Mouse (Mus musculus): ENCODE measurements around the gene Greb1.

Gene Greb1

DNA sequence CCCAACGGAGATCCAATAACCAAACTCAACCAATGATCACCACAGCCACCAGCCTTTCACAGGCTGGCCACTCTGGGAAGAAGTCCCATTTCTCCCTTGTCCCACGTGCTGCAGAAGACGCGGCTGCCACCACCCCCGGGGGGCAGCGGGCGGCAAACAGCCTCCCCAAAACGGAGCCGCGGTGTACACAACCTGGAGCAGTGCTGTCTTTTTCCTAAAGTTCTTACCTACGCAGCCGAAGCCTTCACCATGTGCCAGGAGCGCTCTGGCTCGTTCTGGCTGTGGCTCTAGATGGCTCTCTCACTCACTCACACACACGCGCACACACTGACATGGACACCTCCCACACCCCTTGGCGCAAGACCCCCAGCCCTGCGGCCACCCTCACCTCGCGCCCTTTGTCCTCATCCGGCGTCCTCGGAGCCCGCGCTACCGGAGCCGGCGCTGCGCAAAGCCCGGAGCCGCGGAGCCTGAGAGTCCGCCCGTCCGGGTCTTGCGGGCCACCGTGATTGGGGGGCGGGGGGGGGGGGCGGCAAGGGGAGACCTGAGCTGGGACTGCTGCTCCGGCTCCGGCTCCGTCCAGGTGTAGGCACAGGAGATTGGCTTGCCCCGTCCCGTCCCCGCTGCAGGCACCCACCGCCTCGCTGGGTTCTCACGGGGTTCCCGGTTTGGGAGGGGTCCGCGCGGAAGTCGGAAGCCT is at the start of gene Greb1:
Gene Greb1 (minus strand): TSS at position 628 of the 700 bp plus-strand sequence.
- DNase-seq (ENCODE audit: low spot score in 2 of 2), result no peak

DNA sequence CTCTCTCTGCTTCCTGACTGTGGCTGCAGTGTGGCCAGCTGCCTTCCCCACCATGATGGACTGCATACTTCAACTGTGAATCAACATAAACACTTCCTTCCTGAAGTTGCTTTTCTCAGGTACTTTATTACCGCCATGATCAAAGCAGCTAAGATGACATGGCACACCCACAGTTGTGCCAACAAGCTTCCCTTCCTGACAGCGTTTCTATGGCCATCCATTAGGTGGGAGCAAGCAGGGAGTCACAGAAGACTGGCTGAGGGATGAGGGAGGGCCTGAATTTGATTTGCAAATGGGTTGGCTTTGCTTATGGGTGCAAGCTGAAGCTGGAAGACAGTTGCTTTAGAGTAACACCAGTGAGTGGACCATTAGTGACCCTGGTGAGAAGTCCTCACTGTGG is 49.1 kb upstream of the Greb1 start:
- DNase-seq (ENCODE audit: low spot score in 2 of 2), result no peak

DNA sequence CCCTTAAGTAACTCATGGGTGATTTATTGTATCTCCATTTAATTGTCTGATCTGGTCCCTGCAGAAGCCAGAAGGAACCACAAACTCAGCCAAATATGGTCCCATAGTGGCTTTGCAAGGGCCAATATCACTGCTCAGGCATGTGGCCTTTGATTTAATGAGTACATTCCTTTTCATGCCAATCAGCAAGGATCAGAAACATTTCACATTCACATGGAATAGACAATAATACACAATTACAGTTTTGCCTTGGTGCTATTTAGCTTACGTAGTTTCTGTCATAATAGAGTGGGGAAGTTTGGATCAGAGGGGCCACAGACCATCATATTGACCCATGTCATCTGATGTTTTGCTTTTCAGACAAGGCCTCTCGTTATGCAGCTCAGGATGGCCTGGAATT is 47.8 kb upstream of the Greb1 start:
- DNase-seq (ENCODE audit: low spot score in 2 of 2), result no peak

DNA sequence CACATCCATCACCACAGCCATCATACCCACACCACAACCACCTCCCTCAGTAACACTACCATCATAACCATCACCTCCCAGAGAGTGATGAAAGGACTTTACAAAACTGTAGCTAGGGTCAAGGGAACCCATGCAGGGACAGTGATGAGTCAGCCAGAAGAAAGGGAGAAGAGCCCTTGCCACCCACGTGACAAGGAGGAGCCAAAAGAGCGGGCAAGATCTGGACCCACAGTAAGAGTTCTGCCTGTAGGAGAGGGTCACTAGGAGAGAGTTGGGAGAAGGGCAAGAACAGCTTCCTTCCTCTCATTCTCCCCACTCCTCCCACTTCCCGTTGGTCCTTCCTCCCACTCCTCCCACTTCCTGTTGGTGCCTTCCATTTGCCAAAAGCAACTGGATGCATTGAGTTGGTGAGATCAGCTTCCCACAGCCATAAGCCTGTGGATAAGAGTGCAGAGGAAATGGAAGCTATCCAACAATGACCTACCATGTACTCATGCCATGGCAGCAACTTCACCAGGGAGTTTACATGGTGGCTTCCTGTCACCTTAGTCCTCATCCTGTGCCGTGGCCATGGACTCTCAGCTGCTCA is 46.6 kb upstream of the Greb1 start:
- DNase-seq (ENCODE audit: low spot score in 2 of 2), result no peak

DNA sequence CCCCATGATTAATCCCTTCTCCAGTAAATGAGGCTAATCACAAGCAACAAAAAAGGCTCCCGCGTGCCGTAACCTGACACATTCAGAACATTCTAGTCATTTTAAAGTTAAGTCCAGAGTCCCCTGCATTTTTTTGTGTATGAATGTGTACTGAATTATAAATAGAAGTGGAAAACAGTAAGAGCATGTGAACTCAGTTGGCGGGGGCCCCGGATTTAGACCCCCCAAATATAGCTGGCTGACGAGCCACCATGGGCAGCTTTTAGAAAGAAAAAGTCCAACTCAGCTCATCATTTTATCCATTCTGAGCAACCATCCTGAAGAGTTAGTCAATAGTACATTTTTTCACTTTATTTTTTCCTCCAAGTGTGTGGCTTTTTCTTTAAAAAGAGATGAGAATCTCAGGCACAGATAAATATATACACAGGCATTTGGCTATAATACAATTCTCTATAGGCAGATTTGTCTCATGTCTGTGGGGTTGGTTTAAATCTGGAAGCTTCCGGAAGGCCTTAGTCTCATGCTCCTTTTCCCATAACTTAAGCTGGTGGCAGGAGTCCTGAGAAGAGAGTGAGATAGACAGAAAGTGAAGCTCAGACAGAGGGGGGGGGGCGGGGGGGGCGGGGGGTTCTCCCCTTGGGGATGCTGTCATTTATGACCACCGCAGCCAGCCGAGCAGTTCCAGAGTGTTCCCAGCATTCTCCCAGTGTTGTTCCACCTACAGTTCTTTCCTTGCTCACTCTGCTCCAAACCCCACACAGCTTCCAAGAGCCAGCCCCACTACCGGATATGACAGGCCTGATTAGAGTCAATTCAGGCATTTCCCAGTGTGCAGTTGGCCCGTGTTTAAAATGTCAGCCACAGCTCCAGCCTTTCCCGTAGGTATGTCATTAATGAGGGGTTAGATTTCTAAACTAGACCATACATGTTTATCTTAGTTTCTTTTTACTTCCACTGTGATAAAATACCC is 44.2 kb upstream of the Greb1 start:
- peak in 1 of 2 experiments; percentile 41 for DNase-seq (ENCODE audit: low spot score in 2 of 2)

DNA sequence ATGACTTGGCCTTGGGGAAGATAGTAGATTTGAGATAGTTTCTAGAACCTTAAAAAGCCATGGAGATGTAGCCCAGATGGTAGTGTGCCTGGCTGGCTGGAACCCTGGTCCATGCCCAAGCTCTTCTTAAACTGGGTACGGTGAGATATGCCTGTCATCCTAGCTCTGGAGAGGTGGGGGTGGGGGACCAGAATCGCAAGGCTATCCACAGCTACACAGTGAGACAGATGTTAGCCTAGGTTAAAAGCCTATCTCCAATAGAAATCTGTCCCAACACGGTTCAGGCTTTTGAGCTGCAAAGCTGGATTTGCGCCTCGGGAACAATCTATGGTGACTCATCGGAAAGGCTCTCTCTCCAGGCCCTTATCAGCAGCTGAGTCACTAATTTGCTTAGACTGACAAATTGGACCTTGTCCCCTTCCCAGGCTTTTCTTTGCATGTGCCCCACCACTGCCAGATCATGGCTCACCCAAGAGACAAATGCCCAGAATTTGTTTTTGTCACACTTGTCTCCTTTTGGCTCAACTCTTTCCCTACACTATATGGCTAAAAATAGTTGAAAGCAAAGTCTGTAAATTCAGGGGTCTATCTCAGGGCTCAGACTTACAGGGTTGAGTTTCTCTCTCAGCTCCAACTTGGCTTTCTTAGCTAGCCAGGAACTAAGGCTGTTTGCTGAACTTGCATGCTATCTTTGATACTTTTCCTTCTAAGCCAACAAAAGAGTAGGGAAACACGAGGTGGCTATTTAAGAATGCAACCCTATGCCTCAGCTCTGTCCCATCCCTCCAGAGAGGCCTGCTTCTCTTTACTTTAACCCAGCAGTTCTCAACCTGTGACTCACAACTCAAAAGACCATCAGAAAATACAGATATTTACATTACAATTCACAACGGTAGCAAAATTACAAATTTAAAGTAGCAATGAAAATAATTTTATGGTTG is 40.4 kb upstream of the Greb1 start:
- DNase-seq (ENCODE audit: low spot score in 2 of 2), result no peak

DNA sequence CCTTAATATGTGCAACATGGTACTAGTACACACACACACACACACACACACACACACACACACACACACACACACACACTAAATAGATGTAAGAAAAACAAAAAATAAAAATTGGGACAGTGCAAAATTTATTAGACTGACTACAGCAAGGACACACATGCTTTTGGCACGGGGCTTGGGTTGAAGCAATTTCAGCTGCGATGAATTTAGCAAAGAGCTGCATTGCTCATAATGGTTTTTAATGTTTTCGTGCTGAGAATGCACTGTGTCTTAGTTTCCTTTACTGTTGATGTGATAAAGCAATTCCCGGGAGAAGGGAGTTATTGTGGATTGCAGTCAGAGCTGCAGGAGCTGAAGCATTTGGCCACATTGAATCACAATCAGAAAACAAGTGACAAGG is 37.1 kb upstream of the Greb1 start:
- no peak for DNase-seq (ENCODE audit: low spot score in 2 of 2)

DNA sequence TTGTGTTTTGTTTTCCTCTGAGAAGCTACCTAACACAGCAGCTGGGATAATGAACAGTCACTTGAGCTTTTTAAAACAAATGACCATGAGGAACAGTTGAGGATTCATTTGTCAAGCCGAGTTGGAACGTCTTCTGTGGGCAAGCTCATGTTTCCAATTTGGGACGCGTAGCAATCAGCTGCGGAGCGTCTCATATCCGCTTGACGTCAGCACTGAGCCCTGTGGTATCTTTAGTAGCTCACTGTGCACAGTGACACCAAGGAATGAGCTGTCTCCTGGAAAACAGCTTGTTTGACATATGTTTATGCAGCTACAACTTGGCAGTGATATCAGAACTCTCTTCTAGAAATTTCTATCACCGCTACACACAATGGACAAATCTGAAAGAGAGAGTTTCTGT is 35.5 kb upstream of the Greb1 start:
- DNase-seq (ENCODE audit: low spot score in 2 of 2), result peak in 1 of 2 experiments; percentile 85

DNA sequence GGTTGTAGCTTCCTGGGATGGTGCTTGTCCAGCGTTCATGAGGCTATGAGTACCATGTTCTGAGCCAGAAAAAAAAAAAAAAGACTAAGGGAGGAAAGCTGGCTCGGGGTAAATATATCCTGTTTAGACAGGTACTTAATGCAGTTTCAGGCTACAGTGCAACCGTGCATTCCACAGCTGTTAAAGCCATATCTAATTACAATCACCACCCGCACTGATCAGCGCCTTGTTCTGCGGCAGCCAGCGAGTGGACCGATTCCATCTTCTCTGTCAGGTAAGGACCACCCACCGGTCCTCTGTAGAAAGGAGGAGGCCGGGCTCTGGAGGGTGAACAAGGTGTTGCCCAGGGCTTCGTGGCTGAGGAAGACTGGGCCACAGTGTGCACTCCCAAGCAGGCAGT is 34.0 kb upstream of the Greb1 start:
- no peak for DNase-seq (ENCODE audit: low spot score in 2 of 2)

DNA sequence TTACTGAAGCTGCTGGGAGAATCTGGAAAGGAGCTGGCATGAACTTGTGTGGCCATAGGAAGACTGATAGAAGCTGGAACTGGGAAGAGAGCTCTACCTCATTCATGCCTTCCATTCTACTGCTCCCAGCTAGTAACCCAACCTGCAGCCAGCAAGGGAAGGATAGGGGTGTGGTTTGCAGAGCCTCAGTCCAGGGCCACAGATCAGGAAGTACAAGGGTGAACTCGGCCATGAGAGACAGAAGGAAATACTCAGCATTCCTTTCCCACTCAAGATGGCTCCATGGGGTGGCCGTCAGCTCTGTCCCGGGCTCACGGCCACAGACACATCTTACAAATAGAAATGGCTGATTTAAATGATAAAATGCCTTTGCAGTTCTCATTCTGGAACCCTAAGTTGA is 30.4 kb upstream of the Greb1 start:
- DNase-seq (ENCODE audit: low spot score in 2 of 2), result no peak

DNA sequence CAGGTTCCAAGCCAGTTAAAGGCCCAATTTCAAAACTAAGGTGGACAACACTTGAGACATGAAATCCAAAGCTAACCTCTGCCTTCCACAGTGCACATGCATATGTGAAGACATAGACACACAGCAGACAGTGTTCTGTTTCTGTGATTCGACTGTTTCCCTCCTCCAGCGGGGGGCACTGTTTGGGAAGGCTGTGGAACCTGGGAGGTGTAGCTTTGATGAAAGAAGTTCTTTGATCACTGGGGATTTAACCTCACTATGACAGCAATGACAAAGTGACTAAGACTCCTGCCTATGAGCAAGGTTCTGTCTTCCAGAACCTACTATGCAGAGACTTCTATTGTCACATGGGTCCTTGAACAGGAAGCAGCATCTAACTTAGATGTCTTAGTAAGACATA is 29.1 kb upstream of the Greb1 start:
- DNase-seq (ENCODE audit: low spot score in 2 of 2), result no peak

DNA sequence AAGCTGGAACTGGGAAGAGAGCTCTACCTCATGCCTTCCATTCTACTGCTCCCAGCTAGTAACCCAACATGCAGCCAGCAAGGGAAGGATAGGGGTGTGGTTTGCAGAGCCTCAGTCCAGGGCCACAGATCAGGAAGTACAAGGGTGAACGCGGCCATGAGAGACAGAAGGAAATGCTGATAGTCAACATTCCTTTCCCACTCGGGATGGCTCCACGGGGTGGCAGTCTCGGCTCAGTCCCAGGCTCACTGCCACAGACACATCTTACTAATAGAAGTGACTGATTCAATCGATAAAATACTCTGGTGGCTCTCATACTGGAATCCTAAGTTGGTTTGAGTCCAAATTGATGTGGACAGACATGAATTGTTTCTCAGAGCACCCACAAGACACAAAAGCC is 27.8 kb upstream of the Greb1 start:
- DNase-seq (ENCODE audit: low spot score in 2 of 2), result peak in 1 of 2 experiments; percentile 44

DNA sequence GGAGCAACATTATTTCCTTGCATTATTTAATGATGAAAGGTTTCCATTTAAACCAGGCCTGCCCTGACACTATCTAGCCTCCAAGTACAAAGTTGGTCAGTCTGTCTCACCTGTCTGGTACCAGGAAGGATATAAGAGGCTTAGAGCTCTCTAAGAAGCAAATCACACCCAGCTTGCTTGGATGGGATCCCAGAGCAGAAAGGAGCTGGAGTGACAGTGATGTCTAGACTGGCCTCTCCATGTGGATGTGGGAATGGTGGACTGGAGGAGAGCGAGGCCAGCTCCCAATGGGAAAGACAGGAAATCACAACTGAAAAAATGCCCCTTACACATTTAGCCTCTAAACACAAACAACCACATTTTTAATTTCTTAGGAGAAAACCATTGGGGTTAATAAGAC is 23.0 kb upstream of the Greb1 start:
- DNase-seq (ENCODE audit: low spot score in 2 of 2), result no peak

DNA sequence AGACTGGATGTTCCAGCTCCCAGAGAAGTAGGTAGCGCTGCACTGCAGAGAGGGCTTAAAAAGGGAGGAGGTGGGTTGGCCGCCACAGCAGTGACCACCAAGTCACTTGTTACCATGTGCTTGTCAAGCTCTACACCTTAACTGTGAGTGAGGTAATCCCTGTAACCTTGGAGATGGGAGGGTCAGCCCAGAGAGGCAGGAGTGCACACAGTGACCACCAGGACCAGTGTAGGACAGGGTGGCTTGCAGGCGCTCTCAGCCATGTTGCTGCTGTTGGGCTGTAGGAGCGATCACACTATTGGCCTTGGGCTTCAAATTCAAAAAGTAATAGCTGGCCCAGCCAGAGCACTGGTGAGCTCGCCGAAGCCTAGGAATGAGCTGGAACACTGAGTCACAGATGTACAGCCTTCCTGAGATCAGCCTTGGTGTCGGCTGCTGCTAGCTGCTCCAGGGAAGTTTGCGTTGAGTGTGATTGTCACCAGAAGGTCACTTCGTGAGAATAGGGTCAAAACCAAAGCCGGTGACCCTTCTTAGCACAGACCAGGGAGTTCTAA is 21.6 kb upstream of the Greb1 start:
- no peak for DNase-seq (ENCODE audit: low spot score in 2 of 2)

DNA sequence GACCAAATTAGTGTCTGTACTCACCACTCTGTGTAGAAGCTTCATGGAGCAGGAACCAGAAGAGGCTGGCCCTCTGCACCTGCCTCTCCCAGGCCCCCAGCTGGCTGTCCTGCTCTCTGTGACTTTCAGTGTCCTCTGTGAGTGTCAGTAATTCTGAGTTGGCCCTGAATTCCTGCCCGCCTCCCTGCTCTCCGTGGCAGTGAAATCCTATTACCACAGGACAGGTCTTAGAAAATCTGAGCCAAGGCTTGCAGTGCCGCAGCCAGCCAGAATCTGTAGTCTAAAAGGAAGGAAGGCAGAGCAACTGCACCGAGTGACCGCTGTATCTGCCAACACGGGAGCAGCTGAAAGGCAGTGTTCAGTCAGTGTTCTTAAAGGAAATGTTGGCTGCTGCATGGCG is 20.1 kb upstream of the Greb1 start:
- no peak for DNase-seq (ENCODE audit: low spot score in 2 of 2)

DNA sequence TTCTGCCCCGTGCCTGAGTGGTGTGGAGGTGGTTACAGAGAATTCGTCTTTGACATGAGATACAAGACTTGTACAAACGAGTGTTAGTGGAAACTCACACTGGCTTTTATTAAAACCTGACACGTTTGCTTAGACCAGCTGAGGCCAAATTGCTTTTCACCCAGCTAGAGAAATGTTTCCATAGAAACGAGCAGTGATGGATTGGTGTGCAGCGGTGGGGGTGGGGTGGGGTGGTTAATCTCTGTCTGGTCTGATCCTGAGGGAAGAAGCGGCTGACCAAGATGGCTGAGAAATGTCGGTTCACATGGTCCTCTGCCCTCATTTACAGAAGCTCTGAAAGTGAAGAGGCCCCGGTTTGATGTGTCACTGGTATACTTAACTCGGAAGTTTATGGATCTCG is 17.8 kb upstream of the Greb1 start:
- DNase-seq (ENCODE audit: low spot score in 2 of 2), result no peak

DNA sequence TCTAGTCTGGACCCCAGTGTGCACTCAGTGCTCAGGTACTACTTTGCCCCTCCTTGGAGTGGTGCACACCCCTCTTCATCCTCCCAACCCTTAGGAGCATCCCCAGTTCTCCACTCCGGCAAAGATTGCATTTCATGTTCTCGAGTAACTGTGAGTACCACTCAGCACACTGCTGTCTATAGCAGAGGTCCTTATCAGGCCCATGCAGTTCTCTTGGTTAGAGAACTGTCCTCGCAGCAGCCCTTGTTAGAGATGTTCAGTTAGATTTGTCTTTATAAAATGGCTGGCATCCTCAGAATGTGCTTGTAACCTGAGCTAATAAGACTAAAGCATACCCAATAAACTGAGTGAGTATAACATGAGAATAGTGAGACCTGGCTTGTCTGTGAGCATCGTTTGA is 16.5 kb upstream of the Greb1 start:
- DNase-seq (ENCODE audit: low spot score in 2 of 2), result no peak

DNA sequence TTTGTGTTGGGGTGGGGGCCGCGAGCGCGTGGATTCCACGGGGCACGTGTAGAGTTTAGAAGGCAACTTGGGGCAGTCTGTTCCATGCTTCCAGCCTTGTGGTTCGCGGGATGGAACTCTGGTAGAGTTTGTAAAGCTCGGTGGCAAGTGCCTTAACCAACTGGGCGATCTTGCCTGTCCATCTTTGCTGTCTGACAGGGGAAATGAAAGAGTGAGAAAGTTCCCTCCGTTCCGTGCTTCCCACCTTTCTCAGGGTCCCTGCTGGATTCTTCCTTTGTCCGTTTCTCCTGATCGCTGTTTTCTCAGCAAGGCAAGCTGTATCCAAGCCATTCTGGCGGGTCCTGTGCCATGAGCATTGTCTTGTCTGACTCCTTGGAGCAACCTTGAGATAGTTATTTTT is 10.8 kb upstream of the Greb1 start:
- DNase-seq (ENCODE audit: low spot score in 2 of 2), result no peak

DNA sequence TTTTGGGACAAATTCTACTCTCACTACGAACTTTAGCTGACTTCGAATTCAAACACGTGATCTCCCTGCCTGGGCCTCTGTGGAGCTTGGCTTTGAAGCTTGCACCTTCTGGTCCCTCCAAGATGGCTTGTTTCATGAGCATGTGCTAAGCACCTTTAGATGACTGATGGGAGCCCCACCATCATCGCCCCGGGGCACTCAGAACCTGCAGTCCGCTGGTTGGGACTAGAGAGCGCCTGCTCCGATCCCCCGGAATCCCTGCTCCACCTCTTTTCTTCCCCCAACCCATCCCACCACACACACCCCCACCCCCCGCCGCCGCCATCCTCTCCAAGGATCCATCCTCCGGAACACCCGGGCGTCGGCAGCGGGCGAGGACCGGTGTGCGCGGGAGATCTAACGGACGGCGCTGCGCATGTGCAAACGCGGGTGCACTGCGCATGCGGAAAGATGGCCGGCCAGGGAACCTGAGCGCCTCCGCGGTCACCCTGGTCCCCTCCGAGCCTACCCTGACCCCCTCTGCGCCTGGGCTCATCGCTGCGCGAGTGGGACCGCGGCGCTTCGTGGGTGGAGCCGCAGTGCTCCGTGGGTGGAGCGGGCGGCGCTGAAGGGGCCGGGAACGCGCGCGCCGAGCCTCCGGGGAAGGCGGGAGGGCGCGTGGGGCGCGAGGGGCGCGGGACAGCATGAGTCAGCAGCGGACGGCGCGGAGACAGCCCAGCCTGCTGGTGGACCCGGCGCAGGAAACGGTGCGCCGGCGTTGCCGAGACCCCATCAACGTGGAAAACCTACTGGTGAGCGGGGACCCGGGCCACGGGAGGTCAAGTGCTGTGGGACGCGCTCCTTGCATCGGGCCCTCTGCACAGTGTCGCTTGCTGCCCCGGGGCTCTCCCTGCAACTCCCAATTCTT is 10.1 kb upstream of the Greb1 start, which contains the start of gene E2f6:
Gene E2f6 (plus strand): TSS at position 439 of the 907 bp plus-strand sequence.
- peak; percentile 33 to 80 for DNase-seq (ENCODE audit: low spot score in 2 of 2)

DNA sequence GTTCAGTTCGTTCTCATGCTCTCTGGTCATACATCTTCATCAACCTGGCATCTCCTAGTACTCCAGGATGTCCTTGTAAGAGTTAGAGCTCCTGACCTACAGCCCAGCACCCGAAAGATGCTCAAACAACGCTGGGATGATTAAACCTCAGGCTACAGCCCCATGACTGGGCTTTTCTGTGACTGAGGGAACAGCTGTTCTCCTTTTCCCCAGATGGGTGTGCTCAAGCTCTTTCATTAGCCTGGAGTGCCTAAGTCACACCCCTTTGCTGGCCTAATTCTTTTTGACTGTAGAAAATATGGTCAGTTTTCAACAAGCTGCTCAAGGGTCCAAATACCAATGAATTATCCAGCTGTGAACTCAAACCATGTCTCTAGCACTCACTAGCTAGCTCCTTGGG is 7.4 kb upstream of the Greb1 start:
- peak in 1 of 2 experiments; percentile 44 for DNase-seq (ENCODE audit: low spot score in 2 of 2)
